Comparison of ENCODE assay signal across 8 mouse cellular contexts in the genomic region with DNA sequence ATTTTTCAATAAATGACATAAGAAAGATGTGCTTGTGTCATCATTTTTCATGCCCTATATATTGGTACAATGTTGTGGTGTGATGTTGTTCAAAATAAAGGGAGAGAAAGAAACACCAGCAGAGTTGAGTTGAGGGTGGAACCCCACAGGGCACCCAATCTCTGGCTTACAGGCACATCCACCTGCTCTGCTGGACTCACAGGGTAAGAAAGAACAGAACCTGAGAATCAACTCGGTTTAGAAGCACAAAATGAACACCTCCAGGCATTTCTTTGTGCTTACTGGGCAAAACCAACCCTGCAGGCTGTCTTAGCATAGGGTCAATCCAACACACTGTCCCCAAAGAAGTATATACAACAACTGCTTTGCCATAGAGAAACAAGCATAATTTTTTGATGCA. TPM values are rescaled to one million over a fixed set of nuclear protein-coding genes. Genes with fewer than 3 reads are reported as not detected.
A peak's percentile ranks its signal among the peaks of the same experiment; 100 is the strongest.
DNase-seq lines count a peak whose midpoint lies in the region; ATAC-seq and TF ChIP-seq lines count a peak whose summit lies in the region.

No protein-coding gene starts in this region.

- ATAC-seq in hindbrain, embryonic 15.5 days (ENCODE audit: low FRiP score, low read depth), result no peak
- no peak for ATAC-seq in midbrain, embryonic 11.5 days (ENCODE audit: low FRiP score)

- no peak for TF ChIP-seq POLR2A in cortical plate, adult 2 months (IDR thresholded peaks at IDR 0.05; ENCODE audit: extremely low read depth, insufficient read depth, low read length)
- TF ChIP-seq POLR2A in thymus, adult 2 months (IDR thresholded peaks at IDR 0.05; ENCODE audit: control insufficient read depth, extremely low read depth, insufficient read depth, low read length, poor library complexity), result no peak

- no peaks in the 10 kb centered on the region for H3K27me3 ChIP-seq in heart, embryonic 10.5 days (ENCODE audit: insufficient read depth, poor library complexity, severe bottlenecking)
- no peaks in the 10 kb centered on the region for H3K27me3 ChIP-seq in hindbrain, embryonic 15.5 days
- no peaks in the 10 kb centered on the region for H3K27me3 ChIP-seq in midbrain, embryonic 11.5 days (ENCODE audit: control insufficient read depth, insufficient read depth, low read length)
- no peaks in the 10 kb centered on the region for H3K27me3 ChIP-seq in thymus, adult 2 months (ENCODE audit: control insufficient read depth, insufficient read depth, low read length)

- peak overlapping the region; percentile 79 for H3K4me3 ChIP-seq in heart, embryonic 10.5 days
- peak overlapping the region; percentile 99; the same call in 1 of the 2 replicates for H3K4me3 ChIP-seq in cortical plate, adult 2 months (ENCODE audit: insufficient read depth, low read length)
- peak overlapping the region; percentile 82 for H3K4me3 ChIP-seq in hindbrain, embryonic 15.5 days
- peak overlapping the region; percentile 91; the same call in 1 of the 2 replicates for H3K4me3 ChIP-seq in midbrain, embryonic 11.5 days (ENCODE audit: low read depth, low read length)
- no peak overlapping the region for H3K4me3 ChIP-seq in thymus, adult 2 months (ENCODE audit: control insufficient read depth, insufficient read depth, low read length)

- WGBS in heart, embryonic 10.5 days, result 43% methylated on average over 1 of the region's 1 CpGs
- 34% methylated on average over 1 of the region's 1 CpGs for WGBS in hindbrain, embryonic 15.5 days
- WGBS in midbrain, embryonic 11.5 days, result 47% methylated on average over 1 of the region's 1 CpGs
- 29% methylated on average over 1 of the region's 1 CpGs for WGBS in thymus, adult 2 months

- TF ChIP-seq CTCF in cortical plate, adult 2 months (IDR thresholded peaks at IDR 0.05; ENCODE audit: extremely low read depth, insufficient read depth, low read length), result no peak
- no peak for TF ChIP-seq CTCF in thymus, adult 2 months (IDR thresholded peaks at IDR 0.05; ENCODE audit: borderline replicate concordance, control insufficient read depth, extremely low read depth, insufficient read depth, low read length, poor library complexity)

- no peak overlapping the region for H3K9ac ChIP-seq in hindbrain, embryonic 15.5 days
- no peak overlapping the region for H3K9ac ChIP-seq in midbrain, embryonic 11.5 days (ENCODE audit: low read length)

- peaks cover 27% of the 10 kb centered on the region for H3K36me3 ChIP-seq in heart, embryonic 10.5 days
- H3K36me3 ChIP-seq in hindbrain, embryonic 15.5 days, result peaks cover 22% of the 10 kb centered on the region
- H3K36me3 ChIP-seq in midbrain, embryonic 11.5 days (ENCODE audit: control insufficient read depth, insufficient read depth, low read length), result peaks cover 11% of the 10 kb centered on the region
- H3K36me3 ChIP-seq in thymus, adult 2 months (ENCODE audit: control insufficient read depth, insufficient read depth, low read length), result peaks cover 14% of the 10 kb centered on the region

- peak; percentile 48 for DNase-seq in heart, embryonic 10.5 days (ENCODE audit: low spot score)
- DNase-seq in heart, postnatal 36 days, result no peak
- DNase-seq in midbrain, embryonic 11.5 days (ENCODE audit: low spot score, missing footprints), result no peak
- DNase-seq in embryo, embryonic 10 days (ENCODE audit: low spot score), result no peak
- no peak for DNase-seq in frontal cortex, adult 2 months (ENCODE audit: extremely low spot score in 1 of 2, low spot score in 1 of 2)
- DNase-seq in thymus, adult 2 months, result no peak

- intact Hi-C loops in heart, postnatal 36 days (cut with DNase I), result no loop called here

- H3K27ac ChIP-seq in heart, embryonic 10.5 days, result no peak overlapping the region
- no peak overlapping the region for H3K27ac ChIP-seq in cortical plate, adult 2 months (ENCODE audit: insufficient read depth, low read length)
- no peak overlapping the region for H3K27ac ChIP-seq in hindbrain, embryonic 15.5 days (replicated peaks)
- no peak overlapping the region for H3K27ac ChIP-seq in midbrain, embryonic 11.5 days (ENCODE audit: low read depth, low read length)
- no peak overlapping the region for H3K27ac ChIP-seq in thymus, adult 2 months (ENCODE audit: control insufficient read depth, insufficient read depth, low read length)

- H3K9me3 ChIP-seq in heart, embryonic 10.5 days, result no peaks in the 10 kb centered on the region
- H3K9me3 ChIP-seq in hindbrain, embryonic 15.5 days, result no peaks in the 10 kb centered on the region
- H3K9me3 ChIP-seq in midbrain, embryonic 11.5 days (ENCODE audit: control insufficient read depth, low read length), result no peaks in the 10 kb centered on the region

- H3K4me2 ChIP-seq in hindbrain, embryonic 15.5 days, result peak overlapping the region; percentile 73
- H3K4me2 ChIP-seq in midbrain, embryonic 11.5 days, result peak overlapping the region; percentile 95

- H3K4me1 ChIP-seq in heart, embryonic 10.5 days, result peaks cover 51% of the 10 kb centered on the region
- H3K4me1 ChIP-seq in cortical plate, adult 2 months (ENCODE audit: control insufficient read depth, insufficient read depth, low read length), result peaks cover 10% of the 10 kb centered on the region; the same call in 1 of the 2 replicates
- peaks cover 45% of the 10 kb centered on the region for H3K4me1 ChIP-seq in hindbrain, embryonic 15.5 days (replicated peaks)
- H3K4me1 ChIP-seq in midbrain, embryonic 11.5 days (ENCODE audit: control insufficient read depth, insufficient read depth, low read length), result peaks cover 12% of the 10 kb centered on the region
- peaks cover 18% of the 10 kb centered on the region for H3K4me1 ChIP-seq in thymus, adult 2 months (replicated peaks; ENCODE audit: control insufficient read depth, insufficient read depth, low read length)

RNA-seq across cellular contexts. Expression of a gene that starts 1.5 kb away (rescaled TPM):
- 23.1 and 23.4 TPM in 2 replicates for polyA plus RNA-seq in heart, embryonic 10.5 days (2016; fragmentation: Nextera tagmentation; extraction: Ambion mirVana)
- total RNA-seq in heart, postnatal 36 days (2021), result 10 to 100 TPM; 19.9 to 21.5 TPM
- polyA plus RNA-seq in cortical plate, adult 2 months (2012; rRNA removed), result 47.0 and 47.8 TPM in 2 replicates
- 47.4 and 58.3 TPM in 2 replicates for polyA plus RNA-seq in hindbrain, embryonic 15.5 days (2015; fragmentation: Nextera tagmentation; extraction: Ambion mirVana)
- 24.8 and 26.1 TPM in 2 replicates for polyA plus RNA-seq in midbrain, embryonic 11.5 days (2014; fragmentation: Nextera tagmentation; extraction: Ambion mirVana)
- 43.3 and 47.3 TPM in 2 replicates for polyA plus RNA-seq in frontal cortex, adult 2 months (2012; rRNA removed)
- polyA plus RNA-seq in thymus, adult 2 months (2012; rRNA removed), result 58.9 and 64.9 TPM in 2 replicates

RNA-seq across cellular contexts. Expression of a gene that starts 23.8 kb away (rescaled TPM):
- 261 and 313 TPM in 2 replicates for polyA plus RNA-seq in heart, embryonic 10.5 days (2016; fragmentation: Nextera tagmentation; extraction: Ambion mirVana)
- 100 to 1,000 TPM; 115 to 128 TPM for total RNA-seq in heart, postnatal 36 days (2021)
- polyA plus RNA-seq in cortical plate, adult 2 months (2012; rRNA removed), result 151 and 159 TPM in 2 replicates
- polyA plus RNA-seq in hindbrain, embryonic 15.5 days (2015; fragmentation: Nextera tagmentation; extraction: Ambion mirVana), result 312 and 338 TPM in 2 replicates
- polyA plus RNA-seq in midbrain, embryonic 11.5 days (2014; fragmentation: Nextera tagmentation; extraction: Ambion mirVana), result 377 and 399 TPM in 2 replicates
- 168 and 172 TPM in 2 replicates for polyA plus RNA-seq in frontal cortex, adult 2 months (2012; rRNA removed)
- polyA plus RNA-seq in thymus, adult 2 months (2012; rRNA removed), result 213 and 250 TPM in 2 replicates

RNA-seq across cellular contexts. Expression of a gene that starts 26.7 kb away (rescaled TPM):
- polyA plus RNA-seq in heart, embryonic 10.5 days (2016; fragmentation: Nextera tagmentation; extraction: Ambion mirVana), result 2.8 and 4.5 TPM in 2 replicates
- total RNA-seq in heart, postnatal 36 days (2021), result 10 to 100 TPM; 20.0 to 24.2 TPM
- 61.9 and 62.3 TPM in 2 replicates for polyA plus RNA-seq in cortical plate, adult 2 months (2012; rRNA removed)
- polyA plus RNA-seq in hindbrain, embryonic 15.5 days (2015; fragmentation: Nextera tagmentation; extraction: Ambion mirVana), result 40.4 and 48.8 TPM in 2 replicates
- 15.6 TPM in 2 replicates for polyA plus RNA-seq in midbrain, embryonic 11.5 days (2014; fragmentation: Nextera tagmentation; extraction: Ambion mirVana)
- polyA plus RNA-seq in frontal cortex, adult 2 months (2012; rRNA removed), result 61.5 and 70.3 TPM in 2 replicates
- polyA plus RNA-seq in thymus, adult 2 months (2012; rRNA removed), result 4.8 and 6.3 TPM in 2 replicates
